Mouse (Mus musculus) CH12.LX (cell line): ENCODE results near the gene Dclk1. TPM values are rescaled to one million over a fixed set of nuclear protein-coding genes. Genes with fewer than 3 reads are reported as not detected.
"Not testable (repeated sequence)": the region's sequence is repeated elsewhere in the genome, so short reads cannot be mapped to it uniquely, and the experiment has no call there.

Experiments
- DNase-seq: peaks from one replicate; pipeline ENCODE4 v3.0.0-alpha.2; 2013; ENCODE audit errors: extremely low read depth
- H3K27ac ChIP-seq: 2 replicates; pipeline ENCODE4 v1.5.1; 2012; ENCODE audit warnings: low read depth, mild to moderate bottlenecking, control low read depth, moderate library complexity; ENCODE audit not compliant: insufficient read depth
- H3K27me3 ChIP-seq: replicated peaks from 2 replicates; pipeline ENCODE3; 2012; ENCODE audit warnings: inconsistent platforms
- H3K36me3 ChIP-seq, 2 experiments: replicated peaks in 1 of 2; 2 replicates each; pipeline versions ENCODE3 to v1.6.1; 2012; ENCODE audit warnings: inconsistent platforms in 1 of 2, low read length in 1 of 2, mild to moderate bottlenecking in 1 of 2, mixed read lengths in 1 of 2, moderate library complexity in 1 of 2; ENCODE audit not compliant: control insufficient read depth in 1 of 2, insufficient read depth in 1 of 2
- H3K4me1 ChIP-seq, 2 experiments: 2 replicates each; pipeline ENCODE4 v1.6.1; 2012; ENCODE audit warnings: inconsistent platforms in 1 of 2, moderate library complexity in 1 of 2; ENCODE audit not compliant: insufficient read depth in 2 of 2, control insufficient read depth in 1 of 2
- H3K4me2 ChIP-seq: 2 replicates; pipeline ENCODE4 v1.6.1; 2012; ENCODE audit warnings: low read depth, mild to moderate bottlenecking, control low read depth; ENCODE audit not compliant: poor library complexity, insufficient read depth, severe bottlenecking
- H3K4me3 ChIP-seq, 3 experiments: fragments of 150-350 bp in 1 of 3; sonication (generic) in 1 of 3; replicated peaks in 1 of 3; 2 replicates each; pipeline versions ENCODE3 to v1.5.1; 2011 to 2012; ENCODE audit warnings: low read depth in 2 of 3, low read length in 2 of 3, mild to moderate bottlenecking in 2 of 3, moderate library complexity in 2 of 3, control low read depth in 1 of 3, improper control_type of control experiment in 1 of 3, inconsistent platforms in 1 of 3, mixed read lengths in 1 of 3; ENCODE audit not compliant: poor library complexity in 1 of 3
- H3K79me2 ChIP-seq: replicated peaks from 2 replicates; pipeline ENCODE4 v1.6.1; 2012; ENCODE audit warnings: mild to moderate bottlenecking, moderate library complexity; ENCODE audit not compliant: control insufficient read depth, poor library complexity, insufficient read depth, severe bottlenecking; ENCODE audit errors: extremely low read depth
- H3K9ac ChIP-seq: 2 replicates; pipeline ENCODE4 v1.6.1; 2012; ENCODE audit warnings: low read depth, mild to moderate bottlenecking, control low read depth, moderate library complexity; ENCODE audit not compliant: insufficient read depth
- H3K9me3 ChIP-seq: replicated peaks from 2 replicates; pipeline ENCODE3; 2012; ENCODE audit warnings: low read length, inconsistent platforms, mixed read lengths
- BHLHE40 ChIP-seq: IDR thresholded peaks from 2 replicates; pipeline ENCODE4 v1.6.1; 2011; ENCODE audit warnings: mild to moderate bottlenecking, low read depth, low read length, improper control_type of control experiment
- CHD2 ChIP-seq: IDR thresholded peaks from 2 replicates; pipeline ENCODE4 v1.6.1; 2011; ENCODE audit warnings: low read length, improper control_type of control experiment
- CTCF ChIP-seq, 2 experiments: IDR thresholded peaks in 1 of 2; conservative IDR thresholded peaks in 1 of 2; 2 replicates each; pipeline ENCODE4 v1.5.1; 2011 to 2012; ENCODE audit warnings: low read depth in 2 of 2, low read length in 2 of 2, improper control_type of control experiment in 1 of 2, inconsistent platforms in 1 of 2, mild to moderate bottlenecking in 1 of 2, moderate library complexity in 1 of 2
- E2F4 ChIP-seq: IDR thresholded peaks from 2 replicates; pipeline ENCODE4 v1.6.1; 2011; ENCODE audit warnings: low read depth, low read length, improper control_type of control experiment; ENCODE audit not compliant: insufficient replicate concordance
- ELF1 ChIP-seq: IDR thresholded peaks from 2 replicates; pipeline ENCODE4 v1.6.1; 2014; ENCODE audit warnings: low read depth, mild to moderate bottlenecking, inconsistent platforms, low read length, improper control_type of control experiment
- ETS1 ChIP-seq: conservative IDR thresholded peaks from 2 replicates; pipeline ENCODE4 v1.6.1; 2012; ENCODE audit warnings: low read depth, mild to moderate bottlenecking, inconsistent platforms, low read length, improper control_type of control experiment, moderate library complexity
- HCFC1 ChIP-seq: IDR thresholded peaks from 2 replicates; pipeline ENCODE4 v1.6.1; 2012; ENCODE audit warnings: low read depth, mild to moderate bottlenecking, inconsistent platforms, low read length, improper control_type of control experiment
- IRF4 ChIP-seq: IDR thresholded peaks from 2 replicates; pipeline ENCODE4 v1.6.1; 2014; ENCODE audit warnings: low read depth, mild to moderate bottlenecking, inconsistent platforms, low read length, improper control_type of control experiment
- JUN ChIP-seq: IDR thresholded peaks from 2 replicates; pipeline ENCODE4 v1.6.1; 2011; ENCODE audit warnings: low read depth, mild to moderate bottlenecking, low read length, improper control_type of control experiment, moderate library complexity; ENCODE audit not compliant: insufficient read depth
- KAT2A ChIP-seq: IDR thresholded peaks from 2 replicates; pipeline ENCODE4 v1.6.1; 2012; ENCODE audit warnings: low read length, improper control_type of control experiment, inconsistent platforms; ENCODE audit not compliant: insufficient replicate concordance
- MAFK ChIP-seq: IDR thresholded peaks from 2 replicates; pipeline ENCODE4 v1.6.1; 2011; ENCODE audit warnings: low read length, improper control_type of control experiment; ENCODE audit not compliant: insufficient replicate concordance
- MAX ChIP-seq: IDR thresholded peaks from 2 replicates; pipeline ENCODE4 v1.6.1; 2011; ENCODE audit warnings: low read length, improper control_type of control experiment
- MYC ChIP-seq: IDR thresholded peaks from 2 replicates; pipeline ENCODE4 v1.6.1; 2011; ENCODE audit warnings: low read depth, mild to moderate bottlenecking, improper control_type of control experiment, low read length
- PAX5 ChIP-seq: IDR thresholded peaks from 2 replicates; pipeline ENCODE4 v1.6.1; 2012; ENCODE audit warnings: low read length, inconsistent platforms, mixed read lengths
- POLR2A ChIP-seq: IDR thresholded peaks from 2 replicates; pipeline ENCODE4 v1.6.1; 2011; ENCODE audit warnings: low read depth, mild to moderate bottlenecking, improper control_type of control experiment, low read length
- POLR2AphosphoS2 ChIP-seq: IDR thresholded peaks from 2 replicates; pipeline ENCODE4 v1.6.1; 2011; ENCODE audit warnings: low read depth, low read length, improper control_type of control experiment
- RAD21 ChIP-seq: IDR thresholded peaks from 2 replicates; pipeline ENCODE4 v1.6.1; 2011; ENCODE audit warnings: low read depth, mild to moderate bottlenecking, low read length, improper control_type of control experiment, moderate library complexity
- RCOR1 ChIP-seq: conservative IDR thresholded peaks from 2 replicates; pipeline ENCODE4 v1.6.1; 2012; ENCODE audit warnings: low read depth, mild to moderate bottlenecking, inconsistent platforms, low read length, improper control_type of control experiment
- SIN3A ChIP-seq: IDR thresholded peaks from 2 replicates; pipeline ENCODE4 v1.6.1; 2012; ENCODE audit warnings: low read length, improper control_type of control experiment, inconsistent platforms
- TBP ChIP-seq: conservative IDR thresholded peaks from 2 replicates; pipeline ENCODE4 v1.6.1; 2011; ENCODE audit warnings: low read depth, low read length, improper control_type of control experiment
- TCF12 ChIP-seq: IDR thresholded peaks from 2 replicates; pipeline ENCODE4 v1.6.1; 2014; ENCODE audit warnings: low read depth, mild to moderate bottlenecking, inconsistent platforms, low read length, improper control_type of control experiment
- USF1 ChIP-seq: IDR thresholded peaks from 2 replicates; pipeline ENCODE4 v1.6.1; 2014; ENCODE audit warnings: low read depth, mild to moderate bottlenecking, inconsistent platforms, low read length, improper control_type of control experiment
- USF2 ChIP-seq: conservative IDR thresholded peaks from 2 replicates; pipeline ENCODE4 v1.6.1; 2011; ENCODE audit warnings: low read depth, low read length, improper control_type of control experiment
- ZC3H11A ChIP-seq: IDR thresholded peaks from 2 replicates; pipeline ENCODE4 v1.6.1; 2012; ENCODE audit warnings: low read depth, mild to moderate bottlenecking, inconsistent platforms, low read length, improper control_type of control experiment
- ZKSCAN1 ChIP-seq: IDR thresholded peaks from 2 replicates; pipeline ENCODE4 v1.6.1; 2012; ENCODE audit warnings: low read depth, inconsistent platforms, low read length, improper control_type of control experiment, borderline replicate concordance
- ZMIZ1 ChIP-seq: IDR thresholded peaks from 2 replicates; pipeline ENCODE4 v1.6.1; 2012; ENCODE audit warnings: low read depth, mild to moderate bottlenecking, inconsistent platforms, low read length, improper control_type of control experiment
- dilution Hi-C: fragments of 300-500 bp; cut with MboI; formaldehyde crosslinking; loops from 2 replicates; pipeline ENCODE4 v1.14.3; 2020; ENCODE audit warnings: low sequenced_read_pairs; ENCODE audit not compliant: extremely low pct_unique_long_range_greater_than_20kb, extremely low pct_ligation_motif_present
- in situ Hi-C: fragments of 300-500 bp; cut with MboI; formaldehyde crosslinking; loops from 3 replicates; pipeline ENCODE4 v1.14.3; 2019; ENCODE audit warnings: low sequenced_read_pairs, low pct_ligation_motif_present, low pct_unique_long_range_greater_than_20kb, mixed read lengths
- polyA plus RNA-seq: library from polyadenylated mRNA; unstranded; fragments of >175 nt; gene quantifications from 2 replicates; pipeline ENCODE4 v1.2.1, GENCODE M21; 2012; ENCODE audit warnings: low read depth; ENCODE audit not compliant: insufficient read length
- total RNA-seq, 2 experiments: library from RNA; depleted of rRNA; stranded (reverse); fragments of 300-350 nt in 1 of 2; fragments of >200 nt in 1 of 2; gene quantifications; 2 replicates each; pipeline ENCODE4 v1.2.3; 2012 to 2014

Gene Dclk1
- total and polyA plus RNA-seq, 3 experiments = not detected

DNA sequence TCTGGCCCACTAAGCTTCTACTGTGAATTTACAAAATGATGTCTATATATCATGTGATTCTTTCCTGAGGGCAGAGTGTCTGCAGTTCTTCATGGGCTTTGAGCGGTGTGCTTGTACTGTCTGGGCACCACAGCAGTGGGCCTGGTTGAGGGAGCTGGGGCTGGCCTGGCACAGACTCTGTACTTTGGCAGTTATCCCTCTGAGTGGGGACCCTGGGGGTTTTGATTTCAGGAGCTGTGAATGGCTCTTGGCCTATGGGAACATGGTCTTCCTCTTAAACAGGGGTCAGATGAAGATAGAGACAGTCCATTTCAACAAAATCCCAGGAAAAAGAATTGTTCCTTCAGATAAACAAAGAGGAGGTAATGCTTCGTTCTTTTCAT is 45.8 kb upstream of the Dclk1 start:
- in situ Hi-C loops (no loop called here), dilution Hi-C loops (no loop called here)
- Histone ChIP-seq H3K4me3 (no peak overlapping the region), H3K36me3 (no peaks in the 10 kb centered on the region), H3K4me1 (no peaks in the 10 kb centered on the region), H3K9me3 (peaks cover 8% of the 10 kb centered on the region), H3K9ac (no peak overlapping the region), H3K4me2 (no peak overlapping the region), H3K27me3 (no peaks in the 10 kb centered on the region), H3K79me2 (no peaks in the 10 kb centered on the region), H3K27ac (no peak overlapping the region)
- no peak for TF ChIP-seq MYC
- no peak for TF ChIP-seq IRF4
- TF ChIP-seq JUN = no peak
- no peak for TF ChIP-seq USF2
- no peak for TF ChIP-seq CTCF (conservative IDR thresholded peaks at IDR 0.05 in 1 of 2, IDR thresholded peaks at IDR 0.05 in 1 of 2; ENCODE audit: low read depth in 2 of 2, low read length in 2 of 2)
- no peak for TF ChIP-seq ZC3H11A
- no peak for TF ChIP-seq ETS1
- TF ChIP-seq RAD21 = no peak
- no peak for TF ChIP-seq E2F4
- TF ChIP-seq POLR2AphosphoS2 = no peak
- TF ChIP-seq MAX = no peak
- no peak for TF ChIP-seq USF1
- TF ChIP-seq MAFK = no peak
- TF ChIP-seq SIN3A = no peak
- TF ChIP-seq TCF12 = no peak
- TF ChIP-seq HCFC1 = no peak
- DNase-seq = no peak

GRCm38 (mm10) chr3:55203621-55204020 is 38.5 kb upstream of the Dclk1 start:
- in situ Hi-C loops, dilution Hi-C loops, H3K9ac ChIP-seq: not testable (repeated sequence)

GRCm38 (mm10) chr3:55206413-55206812 is 35.8 kb upstream of the Dclk1 start:
- no peak overlapping the region for H3K9ac ChIP-seq
- no peak overlapping the region for H3K4me3 ChIP-seq
- no peaks in the 10 kb centered on the region for H3K36me3 ChIP-seq
- no peak overlapping the region for H3K27ac ChIP-seq
- in situ Hi-C loops = no loop called here
- DNase-seq = no peak
- H3K9me3 ChIP-seq = peaks cover 58% of the 10 kb centered on the region
- no peaks in the 10 kb centered on the region for H3K4me1 ChIP-seq
- dilution Hi-C loops = no loop called here
- TF ChIP-seq TCF12 (no peak), RCOR1 (no peak), TBP (no peak), CHD2 (no peak), BHLHE40 (no peak), ELF1 (no peak), ZMIZ1 (no peak), E2F4 (no peak), JUN (no peak), MAX (no peak), ETS1 (no peak), ZKSCAN1 (no peak), PAX5 (no peak), ZC3H11A (no peak), POLR2A (no peak), KAT2A (no peak)
- H3K4me2 ChIP-seq = no peak overlapping the region
- H3K79me2 ChIP-seq = no peaks in the 10 kb centered on the region
- H3K27me3 ChIP-seq = no peaks in the 10 kb centered on the region

More at GRCm38 (mm10) chr3:55203621-55204020, 38.5 kb upstream of the Dclk1 start:
- H3K4me3 ChIP-seq, H3K4me2 ChIP-seq, H3K79me2 ChIP-seq, H3K4me1 ChIP-seq, H3K36me3 ChIP-seq, H3K27ac ChIP-seq, DNase-seq, H3K27me3 ChIP-seq: not testable (repeated sequence)
- peaks cover 36% of the 10 kb centered on the region for H3K9me3 ChIP-seq
